Mouse (Mus musculus) CH12.LX (cell line): Measurements from ENCODE around the gene Obp2b.

ENCODE experiments used
- BHLHE40 ChIP-seq: IDR thresholded peaks from 2 replicates; pipeline ENCODE4 v1.6.1; 2011; ENCODE audit warnings: mild to moderate bottlenecking, low read depth, low read length, improper control_type of control experiment
- CHD1 ChIP-seq: IDR thresholded peaks from 2 replicates; pipeline ENCODE4 v1.6.1; 2012; ENCODE audit warnings: low read depth, low read length, improper control_type of control experiment, inconsistent platforms
- CTCF ChIP-seq, 2 experiments: IDR thresholded peaks in 1 of 2; conservative IDR thresholded peaks in 1 of 2; 2 replicates each; pipeline ENCODE4 v1.5.1; 2011 to 2012; ENCODE audit warnings: low read depth in 2 of 2, low read length in 2 of 2, improper control_type of control experiment in 1 of 2, inconsistent platforms in 1 of 2, mild to moderate bottlenecking in 1 of 2, moderate library complexity in 1 of 2
- EP300 ChIP-seq: IDR thresholded peaks from 2 replicates; pipeline ENCODE4 v1.6.1; 2011; ENCODE audit warnings: low read length, improper control_type of control experiment
- ETS1 ChIP-seq: conservative IDR thresholded peaks from 2 replicates; pipeline ENCODE4 v1.6.1; 2012; ENCODE audit warnings: low read depth, mild to moderate bottlenecking, inconsistent platforms, low read length, improper control_type of control experiment, moderate library complexity
- GABPA ChIP-seq: IDR thresholded peaks from 2 replicates; pipeline ENCODE4 v1.6.1; 2012; ENCODE audit warnings: low read depth, low read length, improper control_type of control experiment, inconsistent platforms; ENCODE audit not compliant: insufficient replicate concordance
- MAX ChIP-seq: IDR thresholded peaks from 2 replicates; pipeline ENCODE4 v1.6.1; 2011; ENCODE audit warnings: low read length, improper control_type of control experiment
- POLR2A ChIP-seq: IDR thresholded peaks from 2 replicates; pipeline ENCODE4 v1.6.1; 2011; ENCODE audit warnings: low read depth, mild to moderate bottlenecking, improper control_type of control experiment, low read length
- SIN3A ChIP-seq: IDR thresholded peaks from 2 replicates; pipeline ENCODE4 v1.6.1; 2012; ENCODE audit warnings: low read length, improper control_type of control experiment, inconsistent platforms
- USF1 ChIP-seq: IDR thresholded peaks from 2 replicates; pipeline ENCODE4 v1.6.1; 2014; ENCODE audit warnings: low read depth, mild to moderate bottlenecking, inconsistent platforms, low read length, improper control_type of control experiment
- ZKSCAN1 ChIP-seq: IDR thresholded peaks from 2 replicates; pipeline ENCODE4 v1.6.1; 2012; ENCODE audit warnings: low read depth, inconsistent platforms, low read length, improper control_type of control experiment, borderline replicate concordance

GRCm38 (mm10) chr2:25789092-25789491, 52.3 kb downstream of the Obp2b start:
- no peak for TF ChIP-seq CTCF (conservative IDR thresholded peaks at IDR 0.05 in 1 of 2, IDR thresholded peaks at IDR 0.05 in 1 of 2; ENCODE audit: low read depth in 2 of 2, low read length in 2 of 2)
- no peak for TF ChIP-seq ZKSCAN1
- no peak for TF ChIP-seq POLR2A
- TF ChIP-seq GABPA = no peak
- no peak for TF ChIP-seq BHLHE40
- TF ChIP-seq ETS1 = no peak
- no peak for TF ChIP-seq CHD1
- TF ChIP-seq MAX = no peak
- no peak for TF ChIP-seq EP300
- TF ChIP-seq SIN3A = no peak
- no peak for TF ChIP-seq USF1
